Mouse (Mus musculus) lung, postnatal 0 days (tissue): Measurements from ENCODE around the gene Elmod1.

ENCODE experiments used
- CTCF ChIP-seq: IDR thresholded peaks from 2 replicates; pipeline ENCODE4 v1.5.1; 2016; ENCODE audit warnings: antibody characterized with exemption, mild to moderate bottlenecking
- EP300 ChIP-seq: IDR thresholded peaks from 2 replicates; pipeline ENCODE4 v1.6.1; 2016; ENCODE audit warnings: antibody characterized with exemption, mild to moderate bottlenecking, control low read depth

- TF ChIP-seq EP300 (no peak), CTCF (peak; percentile 92)
Measured at GRCm38 (mm10) chr9:53990921-53991320, 15.8 kb upstream of the Elmod1 start.
